Mouse (Mus musculus) heart, adult 8-10 months (tissue): ENCODE data around the gene Plekhh2. TPM values are rescaled to one million over a fixed set of nuclear protein-coding genes. Genes with fewer than 3 reads are reported as not detected.

ENCODE experiments used
- DNase-seq: peaks from one replicate; pipeline ENCODE4 v3.0.0; 2022; ENCODE audit warnings: low spot score
- total RNA-seq, 4 experiments: library from RNA; stranded (reverse); gene quantifications; 2 replicates each; pipeline ENCODE4 v1.2.4; 2022

Gene Plekhh2
- 1 to 10 TPM; 1.3 to 2.4 (median 2.1) TPM for total RNA-seq

GRCm38 (mm10) chr17:84511682-84512515 is at the start of gene Plekhh2:
Plekhh2 (plus strand) TSS chr17:84511895.
- DNase-seq, result peak; percentile 74

GRCm38 (mm10) chr17:84465753-84466608 is 45.7 kb upstream of the Plekhh2 start, which contains the start of gene Thada:
Thada (minus strand) TSS chr17:84466205.
- peak; percentile 99 for DNase-seq

- no peak for DNase-seq
Measured at GRCm38 (mm10) chr17:84474312-84474711, 37.4 kb upstream of the Plekhh2 start.

- no peak for DNase-seq
Measured at GRCm38 (mm10) chr17:84477176-84477575, 34.5 kb upstream of the Plekhh2 start.

GRCm38 (mm10) chr17:84478276-84478675 is 33.4 kb upstream of the Plekhh2 start:
- DNase-seq, result no peak

- no peak for DNase-seq
Measured at GRCm38 (mm10) chr17:84480464-84481355, 31.0 kb upstream of the Plekhh2 start.

GRCm38 (mm10) chr17:84482831-84483230 is 28.9 kb upstream of the Plekhh2 start:
- no peak for DNase-seq

- DNase-seq, result no peak
Measured at GRCm38 (mm10) chr17:84483673-84484320, 27.9 kb upstream of the Plekhh2 start.

GRCm38 (mm10) chr17:84487415-84487814 is 24.3 kb upstream of the Plekhh2 start:
- DNase-seq, result no peak

GRCm38 (mm10) chr17:84492255-84492880 is 19.3 kb upstream of the Plekhh2 start:
- no peak for DNase-seq

- DNase-seq, result no peak
Measured at GRCm38 (mm10) chr17:84497026-84497425, 14.7 kb upstream of the Plekhh2 start.

- no peak for DNase-seq
Measured at GRCm38 (mm10) chr17:84497559-84497958, 14.1 kb upstream of the Plekhh2 start.

- no peak for DNase-seq
Measured at GRCm38 (mm10) chr17:84497972-84498604, 13.6 kb upstream of the Plekhh2 start.

GRCm38 (mm10) chr17:84498639-84499038 is 13.1 kb upstream of the Plekhh2 start:
- DNase-seq, result peak; percentile 23

GRCm38 (mm10) chr17:84502341-84502740 is 9.4 kb upstream of the Plekhh2 start:
- no peak for DNase-seq

- peak; percentile 42 for DNase-seq
Measured at GRCm38 (mm10) chr17:84505922-84506321, 5.8 kb upstream of the Plekhh2 start.

GRCm38 (mm10) chr17:84508736-84509135 is 3.0 kb upstream of the Plekhh2 start:
- DNase-seq, result no peak

GRCm38 (mm10) chr17:84509176-84509575 is 2.5 kb upstream of the Plekhh2 start:
- no peak for DNase-seq

- DNase-seq, result peak; percentile 46
Measured at GRCm38 (mm10) chr17:84510355-84510754, 1.3 kb upstream of the Plekhh2 start.
